Mouse (Mus musculus) liver, adult (tissue): ENCODE data around the gene Minos1.

Source experiments
- GATA4 ChIP-seq: IDR thresholded peaks from 2 replicates; pipeline ENCODE4 v1.6.1; 2014; ENCODE audit warnings: mild to moderate bottlenecking, low read length; ENCODE audit not compliant: insufficient replicate concordance

The Minos1 gene

DNA sequence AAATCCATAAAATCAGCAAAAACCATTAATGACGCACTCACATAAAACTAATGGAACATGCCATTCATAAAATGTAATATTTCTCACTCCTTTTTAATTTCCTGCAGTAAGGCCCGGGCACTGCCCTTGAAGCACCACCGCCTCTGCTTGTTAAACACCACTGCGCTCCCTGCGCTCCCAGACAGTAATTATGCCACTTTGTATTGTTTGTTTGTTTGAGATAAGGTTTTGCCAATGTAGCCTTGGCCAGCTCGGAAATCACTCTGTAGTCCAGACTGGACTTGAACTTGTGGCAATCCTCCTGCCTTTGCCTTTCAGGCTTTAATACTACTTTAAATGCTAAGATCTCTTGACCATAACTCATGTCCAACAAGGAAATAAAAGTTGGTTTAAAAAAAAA lies 6.0 kb downstream of the Minos1 start:
- TF ChIP-seq GATA4: peak; percentile 79

- TF ChIP-seq GATA4: no peak
These were observed 8.4 kb downstream of the Minos1 start for GRCm38 (mm10) chr4:139122557-139122956.

DNA sequence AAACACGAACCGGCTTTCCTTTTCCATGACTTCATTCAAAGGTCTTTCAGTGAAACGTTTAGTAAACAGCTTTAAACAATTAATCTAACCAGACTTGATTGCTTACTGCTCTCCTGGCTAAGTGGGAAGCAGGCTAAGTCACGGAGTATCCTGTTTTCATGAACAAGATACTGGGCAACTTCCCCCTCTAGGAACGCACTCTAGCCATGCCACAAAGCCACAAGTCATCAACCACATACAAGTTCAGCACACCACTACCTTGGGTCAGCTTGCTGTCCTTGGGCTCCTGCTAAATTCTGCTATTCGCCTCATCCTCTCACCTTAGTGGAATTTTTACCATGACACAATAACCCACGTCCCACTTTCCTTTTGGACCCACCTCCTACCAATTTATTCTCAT lies 9.9 kb downstream of the Minos1 start:
- no peak for TF ChIP-seq GATA4

- TF ChIP-seq GATA4: no peak
These were observed 10.6 kb downstream of the Minos1 start for GRCm38 (mm10) chr4:139120281-139120814.

DNA sequence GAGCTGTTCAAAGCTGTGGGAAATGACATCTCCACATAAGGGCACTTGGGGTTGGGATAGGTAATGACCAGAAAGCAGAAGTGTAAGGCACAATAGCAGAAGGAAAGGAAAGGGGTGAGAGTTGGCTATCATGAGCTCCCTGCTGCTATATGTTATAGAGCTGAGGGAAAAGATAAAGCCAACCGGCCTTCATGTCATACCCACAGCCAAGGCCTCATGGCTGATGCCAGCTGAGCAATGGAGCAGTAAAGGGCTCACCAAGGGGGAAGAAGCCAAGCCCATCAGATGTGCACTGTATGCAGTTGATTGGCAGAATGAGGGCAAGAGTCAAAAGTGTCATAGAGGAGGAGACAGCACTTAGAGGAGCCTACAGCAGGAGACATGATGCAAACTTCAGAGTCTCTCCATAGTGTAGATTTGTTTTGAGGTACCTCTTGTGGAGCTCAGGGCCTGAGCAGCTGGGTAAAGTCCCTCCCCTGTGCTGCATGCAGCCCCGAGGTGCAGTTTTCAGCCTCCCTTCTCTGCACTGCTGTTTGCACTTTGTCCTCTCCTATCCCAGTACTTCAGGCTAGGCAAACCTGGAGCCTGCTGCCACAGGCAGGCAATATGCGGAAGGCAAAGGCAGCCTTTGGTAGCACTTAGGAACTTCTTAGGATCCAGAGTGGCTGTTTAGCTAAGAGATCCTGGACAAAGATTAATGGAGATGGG lies 14.4 kb downstream of the Minos1 start:
- TF ChIP-seq GATA4: no peak

DNA sequence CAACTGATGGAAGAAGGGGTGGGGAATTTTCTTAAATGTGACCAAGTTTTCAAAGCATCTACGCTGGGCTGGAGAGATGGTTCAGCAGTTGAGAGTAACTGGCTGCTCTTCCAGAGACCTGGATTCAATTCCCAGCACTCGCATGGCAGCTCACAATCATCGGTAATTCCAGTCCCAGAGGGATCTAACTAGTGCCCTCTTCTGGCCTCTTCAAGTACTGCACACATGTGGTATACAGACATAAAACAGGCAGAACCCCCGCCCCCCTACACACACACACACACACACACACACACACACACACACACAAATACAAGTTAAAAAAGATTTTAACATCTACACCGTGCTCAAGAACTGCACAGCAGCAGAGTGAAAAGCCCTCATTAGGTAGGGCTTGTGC lies 15.2 kb downstream of the Minos1 start:
- no peak for TF ChIP-seq GATA4

DNA sequence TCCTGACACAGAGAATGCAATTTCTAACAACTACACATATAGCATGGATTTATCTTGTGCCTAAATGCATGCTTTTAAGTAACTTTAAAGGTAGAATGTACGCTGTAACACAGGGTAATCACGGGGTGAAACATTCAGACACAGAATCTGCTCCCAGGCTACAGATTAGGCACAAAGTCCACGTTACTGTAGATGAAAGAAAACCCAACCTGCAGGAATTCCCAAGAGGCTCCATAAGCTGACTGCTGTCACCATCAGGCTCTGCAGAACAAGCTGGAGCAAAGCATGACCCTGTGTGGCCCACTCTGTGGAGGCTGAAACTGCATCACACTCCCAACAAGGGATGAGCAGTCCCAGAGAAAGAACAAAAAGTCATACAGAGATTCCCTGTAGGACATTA lies 18.4 kb downstream of the Minos1 start:
- TF ChIP-seq GATA4: no peak

DNA sequence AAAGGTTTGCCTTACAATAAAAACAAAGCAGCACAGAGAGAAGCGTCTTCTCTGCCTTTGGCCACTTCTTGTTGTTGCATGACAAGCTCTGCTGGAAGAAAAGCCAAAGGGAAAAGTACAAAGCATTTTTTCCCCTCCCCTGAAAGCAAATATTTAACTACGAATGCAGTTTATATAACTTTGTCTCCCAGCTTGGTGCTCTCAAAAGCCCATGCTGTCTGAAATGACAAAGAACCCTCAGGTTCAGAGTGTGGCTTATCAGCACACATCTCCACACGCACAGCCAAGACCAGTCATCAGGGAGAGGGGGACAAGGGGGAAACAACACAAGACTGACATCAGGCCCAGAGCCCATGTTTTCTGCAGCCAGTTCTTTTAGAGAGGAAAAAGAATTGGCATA lies 19.5 kb downstream of the Minos1 start:
- no peak for TF ChIP-seq GATA4

GRCm38 (mm10) chr4:139110858-139111257 lies 20.1 kb downstream of the Minos1 start:
- TF ChIP-seq GATA4: no peak

- TF ChIP-seq GATA4: no peak
These were observed 25.5 kb downstream of the Minos1 start for GRCm38 (mm10) chr4:139105453-139105852.

DNA sequence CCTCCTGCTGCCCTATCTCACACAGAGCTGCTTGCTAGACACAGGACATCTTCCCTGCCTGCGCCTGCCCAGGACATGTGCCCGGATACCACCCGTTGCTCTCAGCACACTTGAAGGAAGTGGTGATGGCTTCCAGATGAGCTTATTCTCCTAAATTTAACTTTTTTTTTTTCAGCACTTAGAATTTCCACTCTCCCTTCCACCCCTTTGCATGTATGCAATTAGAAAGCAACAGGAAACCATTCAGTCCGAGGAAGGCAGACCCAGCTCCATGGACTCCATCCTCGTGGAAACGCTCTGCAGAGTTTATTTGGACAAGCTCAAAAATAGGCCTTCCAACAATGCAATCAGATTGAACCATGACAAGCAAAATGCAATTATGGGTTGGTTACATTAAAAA lies 29.4 kb downstream of the Minos1 start:
- TF ChIP-seq GATA4: no peak

DNA sequence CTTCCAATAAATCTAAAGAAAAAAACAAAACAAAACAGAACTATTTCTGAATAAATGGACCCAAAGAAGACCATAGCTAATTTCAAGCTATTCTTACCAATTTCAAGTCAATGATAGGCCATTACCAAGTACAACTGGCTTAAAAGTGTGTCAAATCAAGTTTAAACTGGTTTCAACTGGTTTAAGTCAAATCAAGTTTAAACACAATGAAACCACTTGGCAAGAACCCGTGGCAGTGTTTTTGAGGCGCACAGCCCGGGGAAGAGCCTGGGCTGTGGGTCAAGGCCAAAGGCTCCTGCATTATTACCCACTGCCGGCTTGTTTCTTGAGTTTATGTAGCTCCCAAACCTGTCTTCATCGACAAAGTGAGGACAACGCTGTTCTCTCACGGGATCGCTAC lies 30.6 kb downstream of the Minos1 start:
- TF ChIP-seq GATA4: no peak

DNA sequence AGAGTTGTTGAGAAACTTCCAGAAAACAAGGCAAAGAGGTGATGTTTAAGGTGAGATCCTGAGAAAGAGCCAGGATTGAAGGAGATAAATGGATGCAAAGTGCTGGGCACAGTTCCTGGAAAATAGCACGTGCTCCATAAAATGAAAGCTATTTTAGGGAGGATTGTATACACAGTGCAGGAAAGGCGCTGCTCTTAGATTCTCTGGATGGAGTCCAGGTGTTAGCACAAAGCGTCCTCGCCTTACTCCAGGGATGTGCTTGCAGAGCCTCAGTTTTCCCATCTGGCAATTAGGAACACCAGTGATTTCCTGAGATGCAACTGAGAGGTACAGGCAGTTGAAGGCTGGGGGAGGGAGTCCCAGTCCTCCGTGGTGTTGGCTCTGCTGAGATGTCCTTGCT lies 34.7 kb downstream of the Minos1 start:
- TF ChIP-seq GATA4: no peak

DNA sequence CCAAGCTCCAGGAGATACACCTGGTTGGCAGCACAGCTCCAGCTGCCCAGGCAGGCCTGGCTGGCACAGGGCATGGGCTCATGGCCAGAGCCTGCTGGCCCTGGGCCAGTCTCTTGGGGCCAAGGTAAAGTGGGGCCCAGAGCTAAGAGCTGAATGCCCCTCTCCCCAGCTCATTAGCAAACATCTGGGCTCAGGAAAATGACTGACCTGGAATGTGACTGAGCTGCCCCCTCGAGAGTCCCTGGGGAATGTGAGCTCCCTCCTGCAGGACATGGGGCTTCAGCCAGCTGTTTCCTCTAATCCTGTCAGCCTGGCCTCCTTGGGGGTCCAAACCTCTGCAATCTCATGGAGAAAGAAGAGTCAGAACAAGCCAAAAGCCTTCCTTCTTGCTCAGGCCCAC lies 35.5 kb downstream of the Minos1 start:
- TF ChIP-seq GATA4: no peak

DNA sequence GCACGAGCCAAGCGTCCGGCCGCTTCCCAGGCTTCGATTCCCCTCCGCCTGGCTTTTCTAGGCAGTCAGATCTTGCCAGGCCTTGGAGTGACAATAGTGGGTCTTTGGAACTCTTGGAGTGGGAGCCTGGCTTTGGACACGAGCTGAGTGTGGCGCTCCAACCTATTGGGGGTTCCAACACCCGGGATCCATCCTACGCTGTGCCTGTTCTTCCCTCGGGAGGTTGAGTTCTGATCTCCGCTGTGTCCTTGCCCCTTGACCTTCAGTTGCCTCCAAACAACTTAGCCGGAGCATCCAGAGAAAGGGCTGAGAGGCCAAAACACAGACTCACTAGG lies 37.8 kb downstream of the Minos1 start:
- no peak for TF ChIP-seq GATA4

GRCm38 (mm10) chr4:139092356-139093195 lies 38.3 kb downstream of the Minos1 start, which contains the start of gene Nbl1:
TSS of gene Nbl1 (minus strand) at chr4:139092993.
- TF ChIP-seq GATA4: no peak
